Comparison of ENCODE assay signal across 11 mouse cellular contexts in genomic region chr5:66473599-66473998, GRCm38 (mm10).
A peak's percentile ranks its signal among the peaks of the same experiment; 100 is the strongest.
DNase-seq lines count a peak whose midpoint lies in the region; ATAC-seq and TF ChIP-seq lines count a peak whose summit lies in the region.
"Had no signal": no experiment of that assay in that cellular context is flagged by ENCODE, and none has a peak within 500 bp of the region (broad histone marks: within the 10 kb centered on the region; RNA-seq: fewer than 3 reads in every experiment).

No protein-coding gene starts in this region.

- peak; percentile 68 for ATAC-seq in hindbrain, embryonic 15.5 days (ENCODE audit: low FRiP score, low read depth)
- peak; percentile 22; the same call in 1 of the 2 replicates for ATAC-seq in neural tube, embryonic 13.5 days (ENCODE audit: low read depth)
- ATAC-seq: liver, embryonic 12.5 days; Patski had no signal

- H3K4me1 ChIP-seq in brown adipose tissue, adult 24 weeks (ENCODE audit: control insufficient read depth, insufficient read depth, insufficient read length, low read length), result peaks cover 45% of the 10 kb centered on the region
- peaks cover 17% of the 10 kb centered on the region for H3K4me1 ChIP-seq in hindbrain, embryonic 15.5 days (replicated peaks)
- H3K4me1 ChIP-seq in neural tube, embryonic 13.5 days (replicated peaks), result peaks cover 14% of the 10 kb centered on the region

- H3K9ac ChIP-seq in hindbrain, embryonic 15.5 days, result no peak overlapping the region
- no peak overlapping the region for H3K9ac ChIP-seq in neural tube, embryonic 13.5 days
- H3K9ac ChIP-seq: liver, embryonic 12.5 days had no signal

- H3K36me3 ChIP-seq in hindbrain, embryonic 15.5 days, result no peaks in the 10 kb centered on the region
- no peaks in the 10 kb centered on the region for H3K36me3 ChIP-seq in neural tube, embryonic 13.5 days
- H3K36me3 ChIP-seq: liver, embryonic 12.5 days had no signal

- no peaks in the 10 kb centered on the region for H3K27me3 ChIP-seq in hindbrain, embryonic 15.5 days
- no peaks in the 10 kb centered on the region for H3K27me3 ChIP-seq in neural tube, embryonic 13.5 days
- H3K27me3 ChIP-seq: liver, embryonic 12.5 days; Patski had no signal

- TF ChIP-seq CTCF in gastrocnemius, adult 2 months (IDR thresholded peaks at IDR 0.05), result no peak

- no peak overlapping the region for H3K4me3 ChIP-seq in gastrocnemius, adult 2 months
- no peak overlapping the region for H3K4me3 ChIP-seq in brown adipose tissue, adult 24 weeks (ENCODE audit: insufficient read depth, low read depth, low read length)
- no peak overlapping the region for H3K4me3 ChIP-seq in hindbrain, embryonic 15.5 days
- no peak overlapping the region for H3K4me3 ChIP-seq in neural tube, embryonic 13.5 days
- H3K4me3 ChIP-seq: liver, embryonic 12.5 days had no signal

- WGBS in hindbrain, embryonic 15.5 days, result 20% methylated on average over 12 of the region's 12 CpGs
- WGBS in neural tube, embryonic 13.5 days, result 21% methylated on average over 12 of the region's 12 CpGs

- intact Hi-C loops in gastrocnemius, adult 2 months (cut with DNase I), result no loop called here

- H3K27ac ChIP-seq in gastrocnemius, adult 2 months, result peak overlapping the region; percentile 24; the same call in 1 of the 2 replicates
- H3K27ac ChIP-seq in brown adipose tissue, adult 24 weeks (replicated peaks; ENCODE audit: low read depth, low read length), result peak overlapping the region; percentile 91
- H3K27ac ChIP-seq in hindbrain, embryonic 15.5 days (replicated peaks), result peak overlapping the region; percentile 47
- H3K27ac ChIP-seq in neural tube, embryonic 13.5 days (replicated peaks), result peak overlapping the region; percentile 55
- H3K27ac ChIP-seq: liver, embryonic 12.5 days had no signal

- no peak overlapping the region for H3K4me2 ChIP-seq in hindbrain, embryonic 15.5 days
- H3K4me2 ChIP-seq in neural tube, embryonic 13.5 days, result no peak overlapping the region
- H3K4me2 ChIP-seq: liver, embryonic 12.5 days had no signal

- no peaks in the 10 kb centered on the region for H3K9me3 ChIP-seq in hindbrain, embryonic 15.5 days
- no peaks in the 10 kb centered on the region for H3K9me3 ChIP-seq in neural tube, embryonic 13.5 days
- H3K9me3 ChIP-seq: liver, embryonic 12.5 days had no signal

- DNase-seq in gastrocnemius, adult 2 months, result no peak
- DNase-seq in gastrocnemius, postnatal 25 days, result no peak
- DNase-seq in right cerebral cortex, postnatal 10 days (ENCODE audit: low spot score in 2 of 2), result no peak
- DNase-seq in layer of hippocampus, postnatal 25 days (ENCODE audit: extremely low spot score in 1 of 2, low spot score in 1 of 2), result no peak
- no peak for DNase-seq in thymus, postnatal 10 days (ENCODE audit: low spot score in 2 of 2)
- DNase-seq: layer of hippocampus, postnatal 36 days had no signal

Comparison
In these comparisons a context has a peak if more than half of its experiments do, and no peak if none do; other contexts are left out.
1. H3K27ac ChIP-seq: peak in every context shown above with its lines; median percentile 91 in brown adipose tissue, adult 24 weeks; 55 in neural tube, embryonic 13.5 days; 47 in hindbrain, embryonic 15.5 days; 24 in gastrocnemius, adult 2 months.